Mouse (Mus musculus): ENCODE measurements around the gene Gm17019. TPM values are rescaled to one million over a fixed set of nuclear protein-coding genes. Genes with fewer than 3 reads are reported as not detected.
"Not testable (repeated sequence)": the region's sequence is repeated elsewhere in the genome, so short reads cannot be mapped to it uniquely, and the experiment has no call there.

Gene Gm17019
- total RNA-seq, 2 experiments from 2014 or later = not detected

- ATAC-seq (replicated peaks; ENCODE audit: poor library complexity) = not testable (repeated sequence)
Measured at GRCm38 (mm10) chr5:14997556-14997955, 35.2 kb downstream of the Gm17019 start.

DNA sequence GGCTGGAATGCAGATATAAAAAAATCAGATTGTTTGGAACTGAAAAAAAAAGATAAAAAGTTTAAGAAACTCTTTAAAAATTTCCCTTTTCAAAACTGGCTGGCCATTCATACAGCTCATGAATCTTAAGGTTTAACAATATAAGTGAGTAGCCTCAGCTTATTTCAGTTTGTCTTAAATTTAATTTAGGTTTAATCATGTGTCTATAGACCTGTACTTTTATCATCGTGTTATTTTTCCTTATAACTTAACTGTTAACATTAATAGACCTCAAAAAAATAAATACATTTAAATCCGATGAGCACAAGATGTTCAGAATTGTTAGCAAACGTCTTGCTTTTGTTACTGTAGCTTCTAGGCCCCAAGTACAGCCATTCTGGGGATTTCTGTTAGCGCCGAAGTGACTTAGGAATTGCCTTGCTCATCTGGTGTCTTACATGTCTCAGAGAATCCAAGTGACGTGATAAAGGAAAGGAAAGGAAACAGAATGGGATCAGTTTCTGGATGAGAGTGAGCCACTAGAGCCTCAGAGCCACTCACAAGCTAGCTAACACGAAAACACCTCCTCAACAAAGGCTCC, 36.0 kb downstream of the Gm17019 start:
- ATAC-seq (replicated peaks; ENCODE audit: poor library complexity) = not testable (repeated sequence)

- ATAC-seq (replicated peaks; ENCODE audit: poor library complexity) = not testable (repeated sequence)
Measured at GRCm38 (mm10) chr5:14994124-14994523, 38.7 kb downstream of the Gm17019 start.

GRCm38 (mm10) chr5:14990375-14991158, 42.2 kb downstream of the Gm17019 start:
- ATAC-seq (replicated peaks; ENCODE audit: poor library complexity) = not testable (repeated sequence)

- ATAC-seq (replicated peaks; ENCODE audit: poor library complexity) = not testable (repeated sequence)
Measured at GRCm38 (mm10) chr5:14986649-14987387, 46.0 kb downstream of the Gm17019 start.

Other genes with a start within 250 kb of the Gm17019 start
- not detected in 2 replicates for gene Gm9758, start 118.1 kb downstream of the Gm17019 start, total RNA-seq (2015)
- gene Gm9758, start 118.1 kb downstream of the Gm17019 start, total RNA-seq (2017) = not detected in 2 replicates
- gene Speer4e, start 94.6 kb downstream of the Gm17019 start, total RNA-seq (2015) = not detected in 2 replicates
- gene Speer4e, start 94.6 kb downstream of the Gm17019 start, total RNA-seq (2017) = not detected in 2 replicates
- not detected in 2 replicates for gene Gm10354, start 54.1 kb downstream of the Gm17019 start, total RNA-seq (2015)
- gene Gm10354, start 54.1 kb downstream of the Gm17019 start, total RNA-seq (2017) = not detected in 2 replicates